Mouse (Mus musculus): ENCODE data around the gene Lrrc20.

GRCm38 (mm10) chr10:61428416-61428815, 47.2 kb upstream of the Lrrc20 start:
- no peak for TF ChIP-seq POLR2A (IDR thresholded peaks at IDR 0.05; ENCODE audit: low read depth, low read length)
- TF ChIP-seq CTCF (conservative IDR thresholded peaks at IDR 0.05; ENCODE audit: insufficient read depth, insufficient read length, low read depth, low read length), result no peak

Data from kidney, adult 2 months (tissue).